Mouse (Mus musculus) embryonic facial prominence, embryonic 11.5 days (tissue): ENCODE results near the gene Tmem179b. TPM values are rescaled to one million over a fixed set of nuclear protein-coding genes. Genes with fewer than 3 reads are reported as not detected.
A peak's percentile ranks its signal among the peaks of the same experiment; 100 is the strongest.

Experiments
- ATAC-seq: fragments of 200-750 bp; cut with Nextera tagmentation; replicated peaks from 2 replicates; pipeline ENCODE4 v1.8.0; 2017; ENCODE audit warnings: low read depth; ENCODE audit not compliant: insufficient number of reproducible peaks, low FRiP score, low TSS enrichment
- DNase-seq: peaks from one replicate; pipeline ENCODE4 v3.0.0-alpha.2; 2015; ENCODE audit warnings: low spot score
- H3K27ac ChIP-seq: fragments of 300-500 bp; sonication (generic); replicated peaks from 2 replicates; pipeline ENCODE4 v1.5.1; 2014; ENCODE audit warnings: mild to moderate bottlenecking, low read depth, low read length, control low read depth
- H3K27me3 ChIP-seq: fragments of 300-500 bp; sonication (generic); 2 replicates; pipeline ENCODE4 v1.6.1; 2014; ENCODE audit warnings: mild to moderate bottlenecking, low read length, moderate library complexity, mixed read lengths; ENCODE audit not compliant: control insufficient read depth, insufficient read depth
- H3K36me3 ChIP-seq: fragments of 300-500 bp; sonication (generic); replicated peaks from 2 replicates; pipeline ENCODE4 v1.6.1; 2014; ENCODE audit warnings: low read depth, mild to moderate bottlenecking, low read length, moderate library complexity, mixed read lengths; ENCODE audit not compliant: control insufficient read depth, insufficient read depth
- H3K4me1 ChIP-seq: fragments of 300-500 bp; sonication (generic); 2 replicates; pipeline ENCODE4 v1.6.1; 2014; ENCODE audit warnings: low read length, mixed read lengths; ENCODE audit not compliant: control insufficient read depth, insufficient read depth
- H3K4me2 ChIP-seq: fragments of 300-500 bp; sonication (generic); 2 replicates; pipeline ENCODE4 v1.6.1; 2014; ENCODE audit warnings: low read depth, mild to moderate bottlenecking, control low read depth, low read length, moderate library complexity
- H3K4me3 ChIP-seq: fragments of 300-500 bp; sonication (generic); 2 replicates; pipeline ENCODE4 v1.5.1; 2014; ENCODE audit warnings: low read depth, low read length, control low read depth
- H3K9ac ChIP-seq: fragments of 300-500 bp; sonication (generic); replicated peaks from 2 replicates; pipeline ENCODE4 v1.6.1; 2014; ENCODE audit warnings: mild to moderate bottlenecking, control low read depth, low read length
- H3K9me3 ChIP-seq: fragments of 300-500 bp; sonication (generic); replicated peaks from 2 replicates; pipeline ENCODE4 v1.6.1; 2016; ENCODE audit warnings: mild to moderate bottlenecking, low read length, inconsistent platforms, mixed read lengths; ENCODE audit not compliant: control insufficient read depth
- WGBS: fragments of 180-500 bp; shearing (Covaris S2); extraction: QIAGEN DNeasy Blood & Tissue Kit; methylation state at CpG from one replicate; pipeline ENCODE4 v1.1.7; 2014; 5-methylcytosine and 5-hydroxymethylcytosine counted together
- polyA plus RNA-seq: library from polyadenylated mRNA; unstranded; fragments of >200 nt; fragmentation: Nextera tagmentation; extraction: Ambion mirVana; gene quantifications from 2 replicates; pipeline ENCODE4 v1.2.1, GENCODE M21; 2014

Tmem179b gene
- polyA plus RNA-seq, 1 experiment from 2014 or later = 44.8 TPM

GRCm38 (mm10) chr19:8756635-8757387, 17.5 kb downstream of the Tmem179b start, which contains the start of gene Nxf1:
Gene Nxf1, plus strand, starts transcription at chr19:8757073.
- H3K4me1 ChIP-seq = no peaks in the 10 kb centered on the region
- H3K4me3 ChIP-seq = peak within 1 kb of the TSS; percentile 96
- peaks cover 7% of the 10 kb centered on the region for H3K36me3 ChIP-seq
- no peaks in the 10 kb centered on the region for H3K27me3 ChIP-seq
- under 1% methylated on average over 75 of the region's 75 CpGs for WGBS
- peak within 1 kb of the TSS; percentile 85 for H3K27ac ChIP-seq
- H3K4me2 ChIP-seq = peak within 1 kb of the TSS; percentile 71
- H3K9ac ChIP-seq = peak within 1 kb of the TSS; percentile 95
- no peaks in the 10 kb centered on the region for H3K9me3 ChIP-seq
- ATAC-seq (peak; percentile 90), DNase-seq (peak; percentile 97)

GRCm38 (mm10) chr19:8755652-8756051, 18.6 kb downstream of the Tmem179b start:
- Histone ChIP-seq H3K27me3 (no peaks in the 10 kb centered on the region), H3K4me3 (no peak overlapping the region), H3K9ac (no peak overlapping the region), H3K9me3 (no peaks in the 10 kb centered on the region), H3K27ac (no peak overlapping the region), H3K4me2 (no peak overlapping the region), H3K36me3 (peaks cover 12% of the 10 kb centered on the region), H3K4me1 (no peaks in the 10 kb centered on the region)
- ATAC-seq = no peak
- 81% methylated on average over 3 of the region's 3 CpGs for WGBS
- no peak for DNase-seq

- peak; percentile 4 for DNase-seq
- no peak for ATAC-seq
- Histone ChIP-seq H3K4me1 (no peaks in the 10 kb centered on the region), H3K36me3 (peaks cover 8% of the 10 kb centered on the region), H3K27me3 (no peaks in the 10 kb centered on the region), H3K4me3 (no peak overlapping the region), H3K27ac (no peak overlapping the region), H3K9ac (no peak overlapping the region), H3K9me3 (no peaks in the 10 kb centered on the region), H3K4me2 (no peak overlapping the region)
- 76% methylated on average over 2 of the region's 2 CpGs for WGBS
Measured at GRCm38 (mm10) chr19:8747368-8747767, 26.9 kb downstream of the Tmem179b start.

GRCm38 (mm10) chr19:8745382-8745781, 28.9 kb downstream of the Tmem179b start:
- peaks cover 2% of the 10 kb centered on the region; the same call in 1 of the 2 replicates for H3K4me1 ChIP-seq
- H3K9me3 ChIP-seq = no peaks in the 10 kb centered on the region
- 93% methylated on average over 1 of the region's 1 CpGs for WGBS
- H3K4me2 ChIP-seq = no peak overlapping the region
- no peak for DNase-seq
- no peak for ATAC-seq
- H3K4me3 ChIP-seq = no peak overlapping the region
- H3K27me3 ChIP-seq = no peaks in the 10 kb centered on the region
- H3K27ac ChIP-seq = no peak overlapping the region
- peaks cover under 1% of the 10 kb centered on the region for H3K36me3 ChIP-seq
- H3K9ac ChIP-seq = no peak overlapping the region

GRCm38 (mm10) chr19:8742176-8742575, 32.1 kb downstream of the Tmem179b start:
- Histone ChIP-seq H3K27me3 (no peaks in the 10 kb centered on the region), H3K9me3 (no peaks in the 10 kb centered on the region), H3K27ac (no peak overlapping the region), H3K4me3 (peak overlapping the region; percentile 80), H3K4me2 (peak overlapping the region; percentile 67), H3K4me1 (peaks cover 2% of the 10 kb centered on the region; the same call in 1 of the 2 replicates), H3K9ac (peak overlapping the region; percentile 88), H3K36me3 (no peaks in the 10 kb centered on the region; the same call in none of the 2 replicates)
- DNase-seq = no peak
- ATAC-seq = no peak
- 16% methylated on average over 14 of the region's 14 CpGs for WGBS

- DNase-seq (peak; percentile 98), ATAC-seq (peak; percentile 97)
- Histone ChIP-seq H3K4me1 (peaks cover 2% of the 10 kb centered on the region; the same call in 1 of the 2 replicates), H3K27me3 (no peaks in the 10 kb centered on the region), H3K4me2 (peak within 1 kb of the TSS; percentile 67), H3K4me3 (peak within 1 kb of the TSS; percentile 80), H3K9ac (peak within 1 kb of the TSS; percentile 88), H3K9me3 (no peaks in the 10 kb centered on the region), H3K36me3 (no peaks in the 10 kb centered on the region; the same call in none of the 2 replicates), H3K27ac (peak within 1 kb of the TSS; percentile 69; the same call in 1 of the 2 replicates)
- WGBS = under 1% methylated on average over 36 of the region's 36 CpGs
Measured at GRCm38 (mm10) chr19:8741243-8741869, 32.9 kb downstream of the Tmem179b start, which contains the start of gene Stx5a. Gene Stx5a, plus strand, starts transcription at chr19:8741413.

GRCm38 (mm10) chr19:8740603-8741002, 33.7 kb downstream of the Tmem179b start, which contains the start of gene 1700092M07Rik:
Gene 1700092M07Rik, plus strand, starts transcription at chr19:8740718.
- peak within 1 kb of the TSS; percentile 65 for H3K9ac ChIP-seq
- peak within 1 kb of the TSS; percentile 23 for H3K4me2 ChIP-seq
- H3K27me3 ChIP-seq = no peaks in the 10 kb centered on the region
- DNase-seq (no peak), ATAC-seq (peak; percentile 37)
- 69% methylated on average over 14 of the region's 14 CpGs for WGBS
- H3K4me1 ChIP-seq = peaks cover 2% of the 10 kb centered on the region; the same call in 1 of the 2 replicates
- H3K27ac ChIP-seq = peak within 1 kb of the TSS; percentile 69; the same call in 1 of the 2 replicates
- no peaks in the 10 kb centered on the region; the same call in none of the 2 replicates for H3K36me3 ChIP-seq
- peak within 1 kb of the TSS; percentile 80 for H3K4me3 ChIP-seq
- no peaks in the 10 kb centered on the region for H3K9me3 ChIP-seq
